Mouse (Mus musculus): ENCODE data around the gene Pdk1. TPM values are rescaled to one million over a fixed set of nuclear protein-coding genes. Genes with fewer than 3 reads are reported as not detected.
A peak's percentile ranks its signal among the peaks of the same experiment; 100 is the strongest.
"Not testable (repeated sequence)": the region's sequence is repeated elsewhere in the genome, so short reads cannot be mapped to it uniquely, and the experiment has no call there.

The Pdk1 gene
- polyA plus RNA-seq, 1 experiment from 2014 or later: 23.8 TPM

- ATAC-seq (ENCODE audit: insufficient read depth, low FRiP score, low TSS enrichment): no peak
Observed at GRCm38 (mm10) chr2:71837791-71838190, 35.2 kb upstream of the Pdk1 start.

GRCm38 (mm10) chr2:71843316-71843715 lies 29.7 kb upstream of the Pdk1 start:
- no peak for ATAC-seq (ENCODE audit: insufficient read depth, low FRiP score, low TSS enrichment)
- no peaks in the 10 kb centered on the region for H3K4me1 ChIP-seq (ENCODE audit: control insufficient read depth, insufficient read depth, low read length)
- no peaks in the 10 kb centered on the region for H3K36me3 ChIP-seq (ENCODE audit: control insufficient read depth, insufficient read depth, low read length)
- no peak overlapping the region for H3K4me3 ChIP-seq (ENCODE audit: low read depth, low read length)
- H3K27me3 ChIP-seq (ENCODE audit: control insufficient read depth, insufficient read depth, low read length): no peaks in the 10 kb centered on the region
- H3K9me3 ChIP-seq (ENCODE audit: control insufficient read depth, low read length): no peaks in the 10 kb centered on the region
- no peak for DNase-seq (ENCODE audit: low spot score)
- no peak overlapping the region for H3K9ac ChIP-seq (ENCODE audit: low read length)
- 84% methylated on average over 9 of the region's 9 CpGs for WGBS
- H3K4me2 ChIP-seq (ENCODE audit: low read depth): no peak overlapping the region
- no peak overlapping the region for H3K27ac ChIP-seq (ENCODE audit: low read depth, low read length)

More at GRCm38 (mm10) chr2:71837791-71838190, 35.2 kb upstream of the Pdk1 start:
- Histone ChIP-seq H3K36me3 (ENCODE audit: control insufficient read depth, insufficient read depth, low read length) (no peaks in the 10 kb centered on the region), H3K27me3 (ENCODE audit: control insufficient read depth, insufficient read depth, low read length) (no peaks in the 10 kb centered on the region), H3K27ac (ENCODE audit: low read depth, low read length) (no peak overlapping the region), H3K4me2 (ENCODE audit: low read depth) (no peak overlapping the region), H3K4me1 (ENCODE audit: control insufficient read depth, insufficient read depth, low read length) (no peaks in the 10 kb centered on the region), H3K9me3 (ENCODE audit: control insufficient read depth, low read length) (no peaks in the 10 kb centered on the region), H3K9ac (ENCODE audit: low read length) (no peak overlapping the region), H3K4me3 (ENCODE audit: low read depth, low read length) (no peak overlapping the region)
- peak; percentile 81 for DNase-seq (ENCODE audit: low spot score)
- WGBS: 52% methylated on average over 6 of the region's 6 CpGs

DNA sequence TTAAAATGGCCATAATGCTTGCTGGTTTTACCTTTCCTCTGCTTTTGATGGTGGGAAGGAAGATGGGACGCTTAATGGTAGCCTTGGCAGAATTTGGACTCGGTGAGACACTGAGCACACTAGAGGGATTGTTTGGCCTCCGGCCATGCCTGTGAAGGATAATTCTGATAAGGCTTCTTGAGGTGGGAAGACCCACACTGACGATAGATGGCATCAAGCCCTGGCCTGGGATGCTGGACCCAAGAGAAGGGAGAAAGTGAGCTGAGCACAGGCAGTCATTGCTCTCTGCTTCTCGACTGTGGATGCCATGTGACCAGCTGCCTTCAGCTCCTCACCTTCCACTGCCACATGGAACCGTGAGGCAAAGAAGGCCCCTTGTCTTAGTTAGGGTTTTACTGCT lies 28.1 kb upstream of the Pdk1 start:
- H3K36me3 ChIP-seq (ENCODE audit: control insufficient read depth, insufficient read depth, low read length): no peaks in the 10 kb centered on the region
- WGBS: 92% methylated on average over 6 of the region's 6 CpGs

DNA sequence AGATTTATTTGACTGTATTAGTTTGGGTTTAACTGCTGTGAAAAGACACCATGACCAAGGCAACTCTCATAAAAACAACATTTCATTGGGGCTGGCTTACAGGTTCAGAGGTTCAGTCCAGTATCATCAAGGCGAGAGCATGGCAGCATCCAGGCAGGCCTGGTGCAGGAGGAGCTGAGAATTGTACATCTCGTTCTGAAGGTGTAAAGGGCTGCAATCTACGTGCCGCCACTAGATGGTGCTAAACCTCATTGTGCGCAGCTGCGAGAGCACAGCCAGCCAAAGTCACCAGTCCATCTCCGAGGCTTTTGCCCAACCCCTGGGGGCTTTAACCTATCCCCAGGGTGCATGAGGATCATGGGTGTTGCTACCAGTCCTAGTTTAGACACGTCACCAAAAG lies 20.9 kb upstream of the Pdk1 start:
- not testable (repeated sequence) for H3K4me1 ChIP-seq (ENCODE audit: control insufficient read depth, insufficient read depth, low read length); H3K36me3 ChIP-seq (ENCODE audit: control insufficient read depth, insufficient read depth, low read length); H3K4me2 ChIP-seq (ENCODE audit: low read depth); H3K27me3 ChIP-seq (ENCODE audit: control insufficient read depth, insufficient read depth, low read length); ATAC-seq (ENCODE audit: insufficient read depth, low FRiP score, low TSS enrichment); H3K27ac ChIP-seq (ENCODE audit: low read depth, low read length); H3K4me3 ChIP-seq (ENCODE audit: low read depth, low read length); H3K9ac ChIP-seq (ENCODE audit: low read length); DNase-seq (ENCODE audit: low spot score); H3K9me3 ChIP-seq (ENCODE audit: control insufficient read depth, low read length)
- 6% methylated on average over 6 of the region's 8 CpGs for WGBS

More for the DNA sequence above, 28.1 kb upstream of the Pdk1 start:
- Histone ChIP-seq H3K9me3 (ENCODE audit: control insufficient read depth, low read length) (no peaks in the 10 kb centered on the region), H3K9ac (ENCODE audit: low read length) (no peak overlapping the region), H3K4me1 (ENCODE audit: control insufficient read depth, insufficient read depth, low read length) (no peaks in the 10 kb centered on the region), H3K4me2 (ENCODE audit: low read depth) (no peak overlapping the region), H3K27me3 (ENCODE audit: control insufficient read depth, insufficient read depth, low read length) (no peaks in the 10 kb centered on the region), H3K4me3 (ENCODE audit: low read depth, low read length) (no peak overlapping the region), H3K27ac (ENCODE audit: low read depth, low read length) (no peak overlapping the region)
- DNase-seq (ENCODE audit: low spot score) (no peak), ATAC-seq (ENCODE audit: insufficient read depth, low FRiP score, low TSS enrichment) (no peak)

DNA sequence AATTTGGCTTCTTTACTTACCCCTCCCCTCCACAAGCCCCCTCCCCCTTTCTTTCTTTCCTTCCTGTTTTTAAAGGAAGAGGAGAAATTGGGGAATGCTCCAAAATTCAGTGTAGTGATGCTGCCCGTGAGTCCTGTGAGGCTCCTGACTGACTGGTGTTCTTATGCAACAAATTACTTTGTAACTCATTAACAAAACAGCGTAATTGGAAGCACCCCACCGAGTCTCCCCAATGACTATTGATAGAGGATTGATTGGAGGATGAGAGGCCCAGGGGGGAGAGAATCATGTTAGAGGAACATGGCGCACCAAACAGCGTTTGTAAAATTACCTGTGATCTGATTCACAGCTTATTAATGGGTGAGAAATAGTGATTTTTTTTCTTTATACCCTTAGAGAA lies 17.9 kb upstream of the Pdk1 start:
- Histone ChIP-seq H3K9ac (ENCODE audit: low read length) (no peak overlapping the region), H3K36me3 (ENCODE audit: control insufficient read depth, insufficient read depth, low read length) (no peaks in the 10 kb centered on the region), H3K27ac (ENCODE audit: low read depth, low read length) (no peak overlapping the region), H3K27me3 (ENCODE audit: control insufficient read depth, insufficient read depth, low read length) (no peaks in the 10 kb centered on the region), H3K4me1 (ENCODE audit: control insufficient read depth, insufficient read depth, low read length) (no peaks in the 10 kb centered on the region), H3K4me3 (ENCODE audit: low read depth, low read length) (no peak overlapping the region), H3K9me3 (ENCODE audit: control insufficient read depth, low read length) (no peaks in the 10 kb centered on the region), H3K4me2 (ENCODE audit: low read depth) (no peak overlapping the region)
- no peak for DNase-seq (ENCODE audit: low spot score)
- 54% methylated on average over 5 of the region's 5 CpGs for WGBS
- ATAC-seq (ENCODE audit: insufficient read depth, low FRiP score, low TSS enrichment): no peak

DNA sequence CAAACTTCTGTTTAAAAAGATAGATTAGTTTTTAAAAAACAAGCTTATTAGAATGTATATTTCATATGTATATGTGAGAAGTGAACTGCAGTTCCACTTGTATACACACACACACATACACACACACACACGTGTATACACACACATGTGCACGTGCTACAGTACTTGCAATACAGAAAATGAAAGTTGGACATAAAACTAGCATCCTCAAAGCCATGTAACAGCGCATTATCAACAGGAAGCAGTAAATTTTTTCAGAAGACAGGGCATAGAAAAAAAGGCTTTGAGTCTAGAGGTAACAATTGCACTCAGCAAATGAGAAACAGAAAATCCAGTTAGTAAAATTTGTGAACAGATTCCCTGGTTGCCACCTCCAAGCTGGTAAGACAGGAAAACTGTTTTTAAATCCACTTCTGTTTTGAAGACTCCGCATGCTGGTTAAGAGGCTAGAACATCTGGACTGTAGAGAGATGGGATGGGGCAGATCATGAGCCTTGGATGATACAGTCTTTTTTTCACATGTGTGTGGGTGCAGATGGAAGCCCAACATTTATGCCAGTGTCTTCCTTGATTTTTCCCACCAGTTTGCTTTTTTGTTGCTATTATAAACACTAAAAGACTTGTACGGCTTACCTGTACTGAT lies 9.4 kb upstream of the Pdk1 start:
- Histone ChIP-seq H3K27me3 (ENCODE audit: control insufficient read depth, insufficient read depth, low read length) (no peaks in the 10 kb centered on the region), H3K27ac (ENCODE audit: low read depth, low read length) (no peak overlapping the region), H3K36me3 (ENCODE audit: control insufficient read depth, insufficient read depth, low read length) (no peaks in the 10 kb centered on the region), H3K9ac (ENCODE audit: low read length) (no peak overlapping the region), H3K4me3 (ENCODE audit: low read depth, low read length) (no peak overlapping the region), H3K4me1 (ENCODE audit: control insufficient read depth, insufficient read depth, low read length) (peaks cover 4% of the 10 kb centered on the region; the same call in 1 of the 2 replicates), H3K4me2 (ENCODE audit: low read depth) (no peak overlapping the region), H3K9me3 (ENCODE audit: control insufficient read depth, low read length) (no peaks in the 10 kb centered on the region)
- ATAC-seq (ENCODE audit: insufficient read depth, low FRiP score, low TSS enrichment): no peak
- WGBS: 88% methylated on average over 5 of the region's 5 CpGs
- no peak for DNase-seq (ENCODE audit: low spot score)

DNA sequence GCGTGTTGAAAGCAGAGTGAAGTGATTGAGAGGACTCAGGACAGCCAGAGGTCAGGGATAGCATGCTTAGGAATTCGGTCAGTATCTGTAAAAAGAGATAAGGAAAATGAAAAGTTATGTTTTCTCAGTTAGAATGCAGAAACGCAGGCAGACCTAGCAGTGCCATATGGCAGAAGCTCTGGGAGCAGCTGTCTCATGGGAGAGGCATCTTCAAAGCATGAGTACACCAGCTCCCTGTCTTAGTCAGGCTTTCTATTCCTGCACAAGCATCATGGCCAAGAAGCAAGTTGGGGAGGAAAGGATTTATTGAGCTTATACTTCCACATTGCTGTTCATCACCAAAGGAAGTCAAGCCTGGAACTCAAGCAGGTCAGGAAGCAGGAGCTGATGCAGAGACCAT lies 8.0 kb upstream of the Pdk1 start:
- Histone ChIP-seq H3K9ac (ENCODE audit: low read length) (no peak overlapping the region), H3K4me1 (ENCODE audit: control insufficient read depth, insufficient read depth, low read length) (peaks cover 4% of the 10 kb centered on the region; the same call in 1 of the 2 replicates), H3K9me3 (ENCODE audit: control insufficient read depth, low read length) (no peaks in the 10 kb centered on the region), H3K4me3 (ENCODE audit: low read depth, low read length) (no peak overlapping the region), H3K27ac (ENCODE audit: low read depth, low read length) (no peak overlapping the region), H3K27me3 (ENCODE audit: control insufficient read depth, insufficient read depth, low read length) (no peaks in the 10 kb centered on the region), H3K4me2 (ENCODE audit: low read depth) (no peak overlapping the region), H3K36me3 (ENCODE audit: control insufficient read depth, insufficient read depth, low read length) (no peaks in the 10 kb centered on the region)
- ATAC-seq (ENCODE audit: insufficient read depth, low FRiP score, low TSS enrichment): no peak
- no peak for DNase-seq (ENCODE audit: low spot score)
- 78% methylated on average over 3 of the region's 3 CpGs for WGBS

DNA sequence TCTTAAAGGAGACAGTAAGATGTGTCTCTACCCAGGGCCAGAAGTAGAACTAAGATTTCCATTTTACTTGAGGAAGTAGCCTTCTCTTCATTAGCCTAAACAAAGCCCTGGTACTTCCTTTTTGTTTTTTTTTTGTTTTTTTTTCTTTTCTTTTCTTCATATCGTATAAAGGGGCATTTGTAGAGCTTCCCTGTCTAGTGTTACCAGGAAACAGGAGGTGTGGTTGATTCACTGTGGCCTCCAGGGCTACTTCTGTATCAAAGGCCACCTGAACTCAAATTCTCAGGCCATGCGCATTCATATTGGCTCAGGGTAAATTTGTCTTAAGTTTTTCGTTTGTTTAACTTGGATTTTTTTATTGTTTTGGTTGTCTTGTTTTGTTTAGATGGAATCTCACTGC lies 7.1 kb upstream of the Pdk1 start:
- WGBS: 78% methylated on average over 3 of the region's 3 CpGs
- no peak overlapping the region for H3K27ac ChIP-seq (ENCODE audit: low read depth, low read length)
- H3K4me3 ChIP-seq (ENCODE audit: low read depth, low read length): no peak overlapping the region
- DNase-seq (ENCODE audit: low spot score): no peak
- no peak overlapping the region for H3K4me2 ChIP-seq (ENCODE audit: low read depth)
- no peaks in the 10 kb centered on the region for H3K36me3 ChIP-seq (ENCODE audit: control insufficient read depth, insufficient read depth, low read length)
- H3K9me3 ChIP-seq (ENCODE audit: control insufficient read depth, low read length): no peaks in the 10 kb centered on the region
- H3K4me1 ChIP-seq (ENCODE audit: control insufficient read depth, insufficient read depth, low read length): peaks cover 4% of the 10 kb centered on the region; the same call in 1 of the 2 replicates
- H3K9ac ChIP-seq (ENCODE audit: low read length): no peak overlapping the region
- no peak for ATAC-seq (ENCODE audit: insufficient read depth, low FRiP score, low TSS enrichment)
- H3K27me3 ChIP-seq (ENCODE audit: control insufficient read depth, insufficient read depth, low read length): no peaks in the 10 kb centered on the region

DNA sequence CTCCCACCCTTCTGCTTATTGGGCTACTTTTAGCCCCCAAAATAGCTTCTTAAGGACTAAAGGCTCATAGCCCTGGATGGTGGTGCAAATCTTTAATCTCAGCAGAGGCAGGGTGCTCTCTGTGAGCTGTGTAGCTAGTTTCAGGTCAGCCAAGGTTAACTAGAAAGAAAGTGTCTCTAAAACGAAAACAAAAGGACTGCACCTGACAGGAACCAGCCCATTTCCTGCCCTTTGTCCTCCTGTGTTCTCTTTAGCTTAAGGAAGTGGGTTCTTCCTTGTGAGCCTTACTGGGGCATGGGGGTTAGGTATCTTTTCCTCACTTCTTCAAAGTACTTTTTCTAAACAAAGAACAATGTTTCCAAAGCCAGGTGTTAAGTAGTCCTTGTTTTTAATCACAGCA lies 6.5 kb upstream of the Pdk1 start:
- no peaks in the 10 kb centered on the region for H3K27me3 ChIP-seq (ENCODE audit: control insufficient read depth, insufficient read depth, low read length)
- ATAC-seq (ENCODE audit: insufficient read depth, low FRiP score, low TSS enrichment): no peak
- 57% methylated on average over 1 of the region's 1 CpGs for WGBS
- H3K36me3 ChIP-seq (ENCODE audit: control insufficient read depth, insufficient read depth, low read length): no peaks in the 10 kb centered on the region
- no peak overlapping the region for H3K27ac ChIP-seq (ENCODE audit: low read depth, low read length)
- H3K4me1 ChIP-seq (ENCODE audit: control insufficient read depth, insufficient read depth, low read length): peaks cover 4% of the 10 kb centered on the region; the same call in 1 of the 2 replicates
- no peak overlapping the region for H3K4me2 ChIP-seq (ENCODE audit: low read depth)
- no peak overlapping the region for H3K9ac ChIP-seq (ENCODE audit: low read length)
- no peaks in the 10 kb centered on the region for H3K9me3 ChIP-seq (ENCODE audit: control insufficient read depth, low read length)
- no peak overlapping the region for H3K4me3 ChIP-seq (ENCODE audit: low read depth, low read length)
- no peak for DNase-seq (ENCODE audit: low spot score)
